Mouse (Mus musculus) small intestine, adult 2 months (tissue): ENCODE data around the gene Slf2. TPM values are rescaled to one million over a fixed set of nuclear protein-coding genes. Genes with fewer than 3 reads are reported as not detected.
A peak's percentile ranks its signal among the peaks of the same experiment; 100 is the strongest.

Source experiments
- H3K27ac ChIP-seq: fragments of 200-500 bp; 2 replicates; pipeline ENCODE4 v1.5.1; 2012; ENCODE audit warnings: low read depth, low read length, control low read depth, inconsistent platforms; ENCODE audit not compliant: insufficient read depth
- H3K27me3 ChIP-seq: fragments of 200-500 bp; 2 replicates; pipeline ENCODE4 v1.6.1; 2012; ENCODE audit warnings: mild to moderate bottlenecking, moderate library complexity, low read length, inconsistent platforms; ENCODE audit not compliant: control insufficient read depth, insufficient read depth
- H3K36me3 ChIP-seq: fragments of 200-500 bp; 2 replicates; pipeline ENCODE4 v1.6.1; 2012; ENCODE audit warnings: mild to moderate bottlenecking, low read length, control low read depth, inconsistent platforms; ENCODE audit not compliant: control insufficient read depth, insufficient read depth
- H3K4me1 ChIP-seq: fragments of 200-500 bp; 2 replicates; pipeline ENCODE4 v1.6.1; 2012; ENCODE audit warnings: low read length, inconsistent platforms, mixed read lengths; ENCODE audit not compliant: control insufficient read depth, insufficient read depth, insufficient read length
- H3K4me3 ChIP-seq: fragments of 200-500 bp; 2 replicates; pipeline ENCODE4 v1.5.1; 2012; ENCODE audit warnings: low read depth, mild to moderate bottlenecking, control low read depth, inconsistent platforms, low read length, moderate library complexity
- CTCF ChIP-seq: fragments of 200-500 bp; IDR thresholded peaks from 2 replicates; pipeline ENCODE4 v1.5.1; 2012; ENCODE audit warnings: low read depth, mild to moderate bottlenecking, control low read depth, inconsistent platforms, low read length, moderate library complexity, mixed read lengths; ENCODE audit not compliant: insufficient replicate concordance, insufficient read length; ENCODE audit errors: extremely low read depth
- POLR2A ChIP-seq: fragments of 200-500 bp; IDR thresholded peaks from 2 replicates; pipeline ENCODE4 v1.6.1; 2012; ENCODE audit warnings: low read depth, mild to moderate bottlenecking, control low read depth, inconsistent platforms, low read length, moderate library complexity
- WGBS: fragments of 180-500 bp; shearing (Covaris S2); methylation state at CpG from one replicate; pipeline ENCODE4 v1.1.7; 2018; 5-methylcytosine and 5-hydroxymethylcytosine counted together
- polyA plus RNA-seq: library from polyadenylated mRNA; depleted of rRNA; stranded (reverse); fragments of >200 nt; gene quantifications from 2 replicates; pipeline ENCODE4 v1.2.3, GENCODE M21; 2012

Slf2 gene
- polyA plus RNA-seq, 1 experiment, result 43.9 TPM

- Histone ChIP-seq H3K27ac (no peak overlapping the region), H3K27me3 (no peaks in the 10 kb centered on the region), H3K4me3 (no peak overlapping the region), H3K36me3 (no peaks in the 10 kb centered on the region), H3K4me1 (no peaks in the 10 kb centered on the region)
- 57% methylated on average over 8 of the region's 8 CpGs for WGBS
- TF ChIP-seq POLR2A (no peak), CTCF (no peak)
These were observed 2.8 kb upstream of the Slf2 start for GRCm38 (mm10) chr19:44928185-44928584.

- Histone ChIP-seq H3K4me1 (no peaks in the 10 kb centered on the region), H3K4me3 (no peak overlapping the region), H3K27ac (no peak overlapping the region), H3K36me3 (peaks cover 1% of the 10 kb centered on the region; the same call in 1 of the 2 replicates), H3K27me3 (no peaks in the 10 kb centered on the region)
- 49% methylated on average over 3 of the region's 3 CpGs for WGBS
- no peak for TF ChIP-seq POLR2A
- TF ChIP-seq CTCF, result no peak
These were observed 1.7 kb upstream of the Slf2 start for GRCm38 (mm10) chr19:44929251-44929650.

- no peak overlapping the region for H3K4me3 ChIP-seq
- H3K4me1 ChIP-seq, result no peaks in the 10 kb centered on the region
- H3K27me3 ChIP-seq, result no peaks in the 10 kb centered on the region
- peaks cover 2% of the 10 kb centered on the region; the same call in 1 of the 2 replicates for H3K36me3 ChIP-seq
- WGBS, result 72% methylated on average over 10 of the region's 10 CpGs
- H3K27ac ChIP-seq, result no peak overlapping the region
- TF ChIP-seq CTCF, result no peak
- TF ChIP-seq POLR2A, result no peak
These were observed 1.3 kb upstream of the Slf2 start for GRCm38 (mm10) chr19:44929663-44930062.

- H3K4me1 ChIP-seq, result no peaks in the 10 kb centered on the region
These were observed 829 bp upstream of the Slf2 start for GRCm38 (mm10) chr19:44930122-44930521.

GRCm38 (mm10) chr19:44931454-44931759 is 456 bp downstream of the Slf2 start:
- peaks cover 15% of the 10 kb centered on the region for H3K36me3 ChIP-seq
- peak overlapping the region; percentile 96 for H3K4me3 ChIP-seq
- H3K27ac ChIP-seq, result peak overlapping the region; percentile 67; the same call in 1 of the 2 replicates
- TF ChIP-seq POLR2A (no peak), CTCF (no peak)
- H3K4me1 ChIP-seq, result 0 out of 2 replicates have a peak, but pooled peaks cover 3% of the 10 kb centered on the region
- 2% methylated on average over 18 of the region's 18 CpGs for WGBS
- H3K27me3 ChIP-seq, result no peaks in the 10 kb centered on the region

More at GRCm38 (mm10) chr19:44930122-44930521, 829 bp upstream of the Slf2 start:
- 30% methylated on average over 2 of the region's 2 CpGs for WGBS
- Histone ChIP-seq H3K27me3 (no peaks in the 10 kb centered on the region), H3K27ac (peak overlapping the region; percentile 86), H3K36me3 (peaks cover 5% of the 10 kb centered on the region), H3K4me3 (no peak overlapping the region)
- TF ChIP-seq CTCF (no peak), POLR2A (no peak)

- Histone ChIP-seq H3K4me1 (0 out of 2 replicates have a peak, but pooled peaks cover 3% of the 10 kb centered on the region), H3K4me3 (no peak overlapping the region), H3K36me3 (peaks cover 19% of the 10 kb centered on the region), H3K27me3 (no peaks in the 10 kb centered on the region), H3K27ac (no peak overlapping the region)
- TF ChIP-seq POLR2A (no peak), CTCF (no peak)
- 21% methylated on average over 5 of the region's 5 CpGs for WGBS
These were observed 1.1 kb downstream of the Slf2 start for GRCm38 (mm10) chr19:44932051-44932450.

- Histone ChIP-seq H3K4me3 (no peak overlapping the region), H3K27ac (no peak overlapping the region), H3K4me1 (0 out of 2 replicates have a peak, but pooled peaks cover 3% of the 10 kb centered on the region), H3K36me3 (peaks cover 21% of the 10 kb centered on the region), H3K27me3 (no peaks in the 10 kb centered on the region)
- TF ChIP-seq POLR2A (no peak), CTCF (no peak)
- WGBS, result 84% methylated on average over 1 of the region's 1 CpGs
These were observed 2.2 kb downstream of the Slf2 start for GRCm38 (mm10) chr19:44933136-44933535.
